Mouse (Mus musculus) heart, adult 2 months (tissue): ENCODE results near the gene Sppl2a. TPM values are rescaled to one million over a fixed set of nuclear protein-coding genes. Genes with fewer than 3 reads are reported as not detected.

ENCODE experiments used
- DNase-seq, 2 experiments: peaks; one replicate each; pipeline ENCODE4 v3.0.0; 2021
- H3K27ac ChIP-seq: fragments of 200-600 bp; 2 replicates; pipeline ENCODE4 v1.8.1; 2022
- H3K27me3 ChIP-seq: fragments of 200-500 bp; 2 replicates; pipeline ENCODE4 v1.6.1; 2012; ENCODE audit warnings: mild to moderate bottlenecking, low read length, inconsistent platforms, mixed read lengths; ENCODE audit not compliant: control insufficient read depth, insufficient read depth
- H3K36me3 ChIP-seq: fragments of 200-500 bp; 2 replicates; pipeline ENCODE4 v1.6.1; 2012; ENCODE audit warnings: low read length, inconsistent platforms; ENCODE audit not compliant: control insufficient read depth, insufficient read depth
- H3K4me1 ChIP-seq: fragments of 200-500 bp; 2 replicates; pipeline ENCODE4 v1.6.1; 2011; ENCODE audit warnings: low read length; ENCODE audit not compliant: control insufficient read depth, insufficient read depth
- H3K4me3 ChIP-seq: fragments of 200-600 bp; 2 replicates; pipeline ENCODE4 v1.8.1; 2022
- H3K79me2 ChIP-seq: fragments of 200-500 bp; replicated peaks from 2 replicates; pipeline ENCODE4 v1.6.1; 2012; ENCODE audit warnings: mild to moderate bottlenecking, inconsistent platforms, low read length, moderate library complexity, mixed read lengths; ENCODE audit not compliant: control insufficient read depth, insufficient read depth
- H3K9ac ChIP-seq: fragments of 200-500 bp; 2 replicates; pipeline ENCODE4 v1.6.1; 2012; ENCODE audit warnings: low read depth, mild to moderate bottlenecking, control low read depth, inconsistent platforms, low read length, mixed read lengths
- CTCF ChIP-seq: fragments of 200-600 bp; IDR thresholded peaks from 2 replicates; pipeline ENCODE4 v1.8.1; 2022; ENCODE audit warnings: antibody characterized with exemption, mild to moderate bottlenecking, moderate library complexity
- EP300 ChIP-seq: fragments of 200-500 bp; IDR thresholded peaks from 2 replicates; pipeline ENCODE4 v1.6.1; 2011; ENCODE audit warnings: low read depth, low read length, control low read depth; ENCODE audit not compliant: insufficient read depth
- POLR2A ChIP-seq: fragments of 200-500 bp; IDR thresholded peaks from 2 replicates; pipeline ENCODE4 v1.6.1; 2011; ENCODE audit warnings: mild to moderate bottlenecking, low read depth, low read length, control low read depth; ENCODE audit not compliant: insufficient read depth
- WGBS: fragments of 180-500 bp; shearing (Covaris S2); methylation state at CpG from one replicate; pipeline ENCODE4 v1.1.7; 2018; 5-methylcytosine and 5-hydroxymethylcytosine counted together
- intact Hi-C: fragments of 180-260 bp; cut with DNase I; formaldehyde crosslinking; loops from one replicate; pipeline ENCODE4 v1.15.1; 2025
- polyA plus RNA-seq: library from polyadenylated mRNA; depleted of rRNA; stranded (reverse); fragments of >200 nt; gene quantifications from 2 replicates; pipeline ENCODE4 v1.2.3, GENCODE M21; 2012
- total RNA-seq, 2 experiments: library from RNA; stranded (reverse); gene quantifications; 2 replicates each; pipeline ENCODE4 v1.2.3; 2021

The Sppl2a gene
- total and polyA plus RNA-seq, 3 experiments, result 17.4 to 56.4 (median 51.5) TPM

DNA sequence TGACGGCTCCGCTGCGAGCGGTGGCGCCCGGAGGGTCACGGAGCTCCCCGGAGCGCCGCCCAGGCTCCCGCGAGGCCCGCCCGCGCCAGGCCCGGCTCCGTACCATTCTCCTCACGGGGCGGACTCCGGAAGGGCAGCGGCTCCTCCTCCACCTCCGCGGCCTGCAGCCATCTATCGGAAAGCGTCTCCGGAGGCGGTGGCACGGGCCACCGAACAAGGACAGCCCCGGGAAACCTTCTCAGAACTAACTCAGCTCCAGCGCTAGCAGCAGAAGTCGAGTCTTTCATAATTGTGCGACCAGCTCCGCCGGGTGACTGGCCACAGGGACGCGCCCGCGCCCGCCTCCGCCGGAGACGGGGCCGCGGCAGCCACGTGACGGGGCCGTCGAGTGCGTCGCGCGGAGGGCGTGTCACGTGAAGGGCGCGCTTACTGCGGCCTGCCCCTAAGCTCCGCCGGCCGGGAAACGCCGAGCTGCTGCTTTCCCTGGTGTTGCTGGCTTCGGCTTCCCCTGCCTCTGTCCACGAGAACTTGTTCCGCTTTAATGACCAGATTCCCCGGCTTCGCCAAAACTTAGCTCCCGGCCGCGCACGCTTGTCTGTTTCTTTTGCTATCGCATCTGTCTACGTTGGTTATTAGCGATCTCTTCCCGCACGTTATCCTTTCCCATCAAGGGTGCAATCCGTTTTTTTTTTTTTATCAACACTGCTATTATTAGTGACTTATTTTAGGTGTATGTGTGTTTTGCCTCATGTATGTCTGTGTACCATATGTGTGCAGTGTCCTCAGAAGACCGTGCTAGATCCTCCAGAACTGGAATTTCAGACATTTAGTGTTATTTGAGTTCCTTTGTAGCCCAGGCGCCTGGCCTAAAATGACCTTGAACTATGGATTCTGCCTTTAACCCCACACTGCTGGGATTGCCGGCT, 56.9 kb downstream of the Sppl2a start, which contains the start of gene Trpm7:
Gene Trpm7, minus strand, starts transcription at position 360 of the 926 bp plus-strand sequence.
- intact Hi-C loops, result loop anchor here (1.0 kb wide), 1 partner anchor 57 kb away; the partner anchor contains the start of gene Sppl2a
- H3K4me1 ChIP-seq, result peaks cover 7% of the 10 kb centered on the region
- H3K27me3 ChIP-seq, result no peaks in the 10 kb centered on the region
- H3K36me3 ChIP-seq, result peaks cover 21% of the 10 kb centered on the region
- H3K9ac ChIP-seq, result peak within 1 kb of the TSS; percentile 87
- H3K27ac ChIP-seq, result peak within 1 kb of the TSS; percentile 99
- peak within 1 kb of the TSS; percentile 87 for H3K4me3 ChIP-seq
- WGBS, result 1% methylated on average over 81 of the region's 81 CpGs
- TF ChIP-seq CTCF (no peak), POLR2A (peak; percentile 95), EP300 (peak; percentile 65)
- peak; percentile 95 to 97 for DNase-seq
- H3K79me2 ChIP-seq, result 0 out of 2 replicates have a peak, but pooled peaks cover 2% of the 10 kb centered on the region

DNA sequence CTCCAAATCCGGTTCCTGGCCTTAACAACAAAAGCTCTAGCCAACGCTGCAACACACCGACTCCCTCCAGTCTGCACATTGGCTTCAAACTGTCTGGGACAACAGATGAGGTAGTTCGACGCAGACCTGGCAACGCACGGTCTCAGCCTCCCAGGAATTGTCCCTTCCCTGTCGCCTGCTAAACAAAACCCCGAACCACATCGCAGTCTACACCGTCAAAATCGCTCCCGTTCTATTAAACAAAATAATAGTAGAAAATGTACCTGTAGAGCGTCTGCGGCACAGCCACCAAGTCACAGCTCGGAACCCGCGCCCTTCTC, 57.6 kb downstream of the Sppl2a start:
- Histone ChIP-seq H3K9ac (peak overlapping the region; percentile 87), H3K36me3 (peaks cover 23% of the 10 kb centered on the region), H3K79me2 (0 out of 2 replicates have a peak, but pooled peaks cover 2% of the 10 kb centered on the region), H3K27me3 (no peaks in the 10 kb centered on the region), H3K27ac (peak overlapping the region; percentile 99), H3K4me1 (peaks cover 7% of the 10 kb centered on the region), H3K4me3 (peak overlapping the region; percentile 87)
- no peak for DNase-seq
- 0 out of 2 replicates have a peak, but pooled peaks have one; percentile 37 for TF ChIP-seq POLR2A
- TF ChIP-seq EP300, result no peak
- under 1% methylated on average over 18 of the region's 18 CpGs for WGBS
- intact Hi-C loops, result no loop called here

DNA sequence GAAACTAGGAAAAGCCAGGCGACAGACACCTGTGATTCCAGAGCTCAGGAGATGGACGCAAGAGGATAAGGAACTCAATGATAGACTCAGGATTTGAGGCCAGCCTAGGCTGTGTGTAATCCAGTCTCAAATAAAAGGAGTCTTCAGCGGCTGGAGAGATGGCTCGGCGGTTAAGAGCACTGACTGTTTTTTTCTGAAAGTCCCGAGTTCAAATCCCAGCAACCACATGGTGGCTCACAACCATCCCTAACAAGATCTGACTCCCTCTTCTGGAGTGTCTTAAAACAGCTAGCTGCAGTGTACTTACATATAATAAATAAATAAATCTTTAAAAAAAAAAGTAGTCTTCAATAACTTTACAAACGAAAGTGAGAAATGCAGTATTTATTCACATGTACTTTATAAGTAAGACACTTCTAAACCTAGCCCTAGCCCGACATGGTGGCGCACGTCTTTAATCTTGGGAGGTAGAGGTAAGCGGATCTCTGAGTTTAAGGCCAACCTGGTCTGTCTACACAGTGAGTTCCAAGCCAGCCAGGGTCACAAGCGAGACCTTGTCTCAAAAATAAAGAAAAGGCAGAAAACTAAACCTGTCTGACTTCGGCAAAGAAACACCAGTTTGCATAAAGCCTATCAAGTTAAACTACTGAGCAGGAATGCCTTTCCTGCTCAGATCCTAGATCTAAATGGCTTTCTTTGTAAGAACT, 58.1 kb downstream of the Sppl2a start:
- peak in 1 of 2 experiments; percentile 12 for DNase-seq
- 8% methylated on average over 13 of the region's 13 CpGs for WGBS
- TF ChIP-seq CTCF, result peak; percentile 47
- TF ChIP-seq POLR2A, result no peak
- Histone ChIP-seq H3K27ac (peak overlapping the region; percentile 99), H3K9ac (peak overlapping the region; percentile 87), H3K36me3 (peaks cover 23% of the 10 kb centered on the region), H3K79me2 (0 out of 2 replicates have a peak, but pooled peaks cover 2% of the 10 kb centered on the region), H3K4me3 (peak overlapping the region; percentile 87), H3K4me1 (peaks cover 7% of the 10 kb centered on the region), H3K27me3 (no peaks in the 10 kb centered on the region)
- intact Hi-C loops, result no loop called here

DNA sequence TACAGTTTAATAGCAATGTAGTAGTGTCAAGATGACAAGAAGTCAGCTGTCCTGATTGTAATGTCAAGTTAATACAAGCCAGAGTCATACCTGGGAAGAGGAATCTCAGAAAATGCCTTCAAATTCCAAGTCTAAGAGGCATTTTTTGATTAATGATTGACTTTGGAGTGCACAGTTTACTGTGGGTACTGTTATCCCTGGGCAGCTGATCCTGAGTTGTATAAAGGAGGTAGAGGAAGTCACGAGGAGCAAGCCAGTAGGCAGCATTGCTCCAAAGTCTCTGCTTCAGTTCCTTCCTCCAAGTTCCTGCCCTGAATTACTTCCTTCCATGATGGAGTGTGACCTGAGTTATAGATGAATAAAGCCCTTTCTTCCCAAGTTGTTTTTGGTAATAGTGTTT, 66.7 kb downstream of the Sppl2a start:
- intact Hi-C loops, result no loop called here
- no peak overlapping the region for H3K4me3 ChIP-seq
- 55% methylated on average over 1 of the region's 1 CpGs for WGBS
- peaks cover 9% of the 10 kb centered on the region for H3K79me2 ChIP-seq
- H3K9ac ChIP-seq, result no peak overlapping the region
- peaks cover 21% of the 10 kb centered on the region for H3K36me3 ChIP-seq
- no peak for DNase-seq
- TF ChIP-seq EP300, result no peak
- no peak for TF ChIP-seq CTCF
- no peak for TF ChIP-seq POLR2A
- no peak overlapping the region for H3K27ac ChIP-seq
- peaks cover 13% of the 10 kb centered on the region for H3K4me1 ChIP-seq
- no peaks in the 10 kb centered on the region for H3K27me3 ChIP-seq

DNA sequence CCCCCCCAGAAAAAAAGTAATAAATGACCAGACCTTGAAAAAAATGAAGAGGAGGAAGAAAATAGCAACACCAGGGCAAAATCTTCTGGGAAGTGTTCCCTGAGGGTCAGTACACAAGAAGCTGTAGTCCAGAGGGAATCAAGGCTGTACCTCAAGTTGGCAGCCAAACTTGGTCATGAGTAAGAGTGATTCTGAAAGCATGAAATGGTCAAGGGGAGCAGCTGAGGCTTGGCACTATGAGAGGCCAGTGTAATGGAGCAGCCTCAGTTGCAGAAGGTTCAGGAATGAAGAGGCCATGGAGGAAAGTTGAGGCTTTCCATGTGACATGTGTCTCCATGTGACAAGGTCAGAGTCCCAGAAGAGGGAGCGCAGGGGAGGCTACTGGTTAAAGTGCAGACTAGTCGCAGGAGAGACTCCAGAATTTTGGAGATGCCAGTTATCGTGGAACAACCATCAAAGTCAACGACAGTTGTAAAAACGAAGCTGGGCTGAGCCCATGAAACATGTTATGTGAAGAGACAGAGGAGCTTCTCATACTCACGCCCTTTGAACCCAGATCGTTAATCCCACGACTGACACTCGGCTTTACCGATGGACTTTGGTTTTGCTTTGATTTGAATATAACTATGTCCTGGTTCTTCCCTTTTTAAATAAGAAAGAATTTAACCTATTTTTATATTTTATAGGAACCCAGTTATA, 67.4 kb downstream of the Sppl2a start:
- no peak for TF ChIP-seq POLR2A
- no peak for TF ChIP-seq CTCF
- Histone ChIP-seq H3K4me3 (no peak overlapping the region), H3K27ac (no peak overlapping the region), H3K27me3 (no peaks in the 10 kb centered on the region), H3K79me2 (peaks cover 9% of the 10 kb centered on the region), H3K36me3 (peaks cover 19% of the 10 kb centered on the region), H3K9ac (no peak overlapping the region), H3K4me1 (peaks cover 13% of the 10 kb centered on the region)
- WGBS, result 89% methylated on average over 10 of the region's 10 CpGs
- intact Hi-C loops, result no loop called here
- DNase-seq, result no peak
